Mouse (Mus musculus): ENCODE results near the gene Atxn7l1. TPM values are rescaled to one million over a fixed set of nuclear protein-coding genes. Genes with fewer than 3 reads are reported as not detected.

Atxn7l1 gene
- total RNA-seq, 2 experiments from 2014 or later, result 56.3 to 64.5 TPM

DNA sequence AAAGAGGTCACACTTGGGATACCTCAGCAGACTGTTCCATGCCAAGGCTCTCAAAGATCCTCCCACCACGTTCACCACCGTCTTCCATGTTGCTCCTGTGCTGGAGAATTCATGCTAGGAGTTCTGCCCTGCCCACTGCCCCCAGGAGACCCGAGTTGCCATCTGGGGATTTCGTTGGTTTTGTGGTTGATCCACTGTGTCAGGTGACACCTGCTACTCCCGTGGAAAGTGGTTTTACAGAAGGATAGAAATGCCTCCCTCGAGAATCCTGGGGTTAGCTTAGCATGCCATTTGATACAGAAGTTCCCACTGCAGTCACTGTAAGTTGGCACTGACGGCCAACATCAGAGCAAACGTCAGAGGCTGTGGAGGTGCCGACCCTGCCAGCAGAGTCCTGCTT lies 177.9 kb downstream of the Atxn7l1 start:
- DNase-seq, result no peak

DNA sequence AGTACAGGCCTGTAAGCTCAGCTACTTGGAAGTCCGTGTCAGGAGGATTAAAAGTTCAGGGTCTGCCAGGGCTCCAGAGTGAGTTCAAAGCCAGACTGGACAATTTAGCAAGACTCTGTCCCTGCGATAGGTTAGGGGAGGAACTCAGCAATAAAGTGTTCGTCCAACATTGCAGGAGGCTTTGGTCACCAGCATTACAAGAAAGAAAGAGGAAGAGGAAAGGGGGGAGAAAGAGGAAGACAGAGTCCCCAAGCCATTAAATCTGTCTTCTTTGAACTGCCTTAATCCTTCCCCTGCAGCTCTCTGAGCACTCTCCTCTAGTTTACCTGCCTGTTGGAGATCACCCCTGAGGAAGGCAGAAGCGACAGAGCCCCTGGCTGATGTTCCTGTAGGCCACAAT lies 184.6 kb downstream of the Atxn7l1 start:
- no peak for DNase-seq

- DNase-seq, result no peak
These were observed 185.3 kb downstream of the Atxn7l1 start for GRCm38 (mm10) chr12:33332796-33333195.

- peak; percentile 80 to 83 for DNase-seq
These were observed 186.4 kb downstream of the Atxn7l1 start for GRCm38 (mm10) chr12:33333914-33334313.

DNA sequence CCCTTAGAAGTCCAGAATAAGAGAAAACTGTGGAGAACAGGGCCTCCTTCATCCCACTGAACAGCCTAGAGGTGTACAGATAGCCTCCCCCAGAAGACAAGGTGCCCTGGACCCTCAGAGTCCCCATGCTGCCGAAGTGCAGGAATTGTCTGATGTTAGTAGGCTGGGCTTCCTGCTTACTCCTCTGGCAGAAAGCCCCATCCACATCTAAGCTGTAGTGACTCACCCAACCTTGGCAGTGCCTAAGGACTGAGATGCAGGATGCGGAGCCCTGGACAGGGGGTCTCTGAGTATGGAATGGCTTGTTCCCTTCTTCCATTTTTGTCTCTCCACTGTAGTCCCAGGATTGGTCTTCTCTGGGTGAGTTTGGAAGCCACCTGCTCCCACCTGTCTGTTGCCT lies 187.0 kb downstream of the Atxn7l1 start:
- no peak for DNase-seq

GRCm38 (mm10) chr12:33334951-33335350 lies 187.5 kb downstream of the Atxn7l1 start:
- no peak for DNase-seq

DNA sequence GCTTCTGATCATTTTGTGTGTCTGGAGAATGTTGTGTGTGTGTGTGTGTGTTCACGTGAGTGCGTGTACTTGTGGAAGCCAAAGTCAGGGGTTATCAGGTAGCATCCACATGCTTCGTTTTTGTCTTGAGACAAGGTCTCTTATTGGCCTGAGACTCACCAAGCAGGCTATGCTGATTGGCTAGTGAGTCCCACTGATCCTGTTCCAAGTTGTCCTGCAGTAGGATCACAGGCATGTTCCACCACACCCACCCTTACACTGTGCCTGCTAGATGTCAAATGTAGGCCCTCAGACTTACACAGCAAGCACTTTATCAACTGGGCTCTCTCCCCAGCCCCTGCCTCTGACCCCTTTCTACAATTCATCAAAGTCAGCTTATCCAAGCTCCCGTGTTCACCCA lies 187.9 kb downstream of the Atxn7l1 start:
- DNase-seq, result no peak

GRCm38 (mm10) chr12:33336561-33337125 lies 189.2 kb downstream of the Atxn7l1 start:
- DNase-seq, result no peak

DNA sequence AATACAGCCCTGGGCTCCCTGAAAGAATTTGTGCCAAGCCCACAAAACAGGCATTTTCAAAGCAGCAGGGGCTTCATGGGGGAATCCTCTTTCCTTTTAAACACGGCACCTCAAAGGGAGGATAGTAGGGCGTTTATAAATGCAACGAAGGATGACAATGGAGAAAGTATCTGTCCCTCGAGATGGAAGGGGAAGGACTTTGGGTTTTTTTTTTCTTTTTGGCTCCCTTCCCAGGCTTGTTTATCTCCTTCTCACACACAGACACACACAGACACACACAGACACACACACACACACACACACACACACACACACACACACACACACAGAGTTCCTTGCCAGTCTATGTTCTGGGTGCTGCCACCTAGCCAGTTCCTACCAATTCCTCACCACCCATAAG lies 189.8 kb downstream of the Atxn7l1 start:
- no peak for DNase-seq

- no peak for DNase-seq
These were observed 190.7 kb downstream of the Atxn7l1 start for GRCm38 (mm10) chr12:33338170-33338569.

DNA sequence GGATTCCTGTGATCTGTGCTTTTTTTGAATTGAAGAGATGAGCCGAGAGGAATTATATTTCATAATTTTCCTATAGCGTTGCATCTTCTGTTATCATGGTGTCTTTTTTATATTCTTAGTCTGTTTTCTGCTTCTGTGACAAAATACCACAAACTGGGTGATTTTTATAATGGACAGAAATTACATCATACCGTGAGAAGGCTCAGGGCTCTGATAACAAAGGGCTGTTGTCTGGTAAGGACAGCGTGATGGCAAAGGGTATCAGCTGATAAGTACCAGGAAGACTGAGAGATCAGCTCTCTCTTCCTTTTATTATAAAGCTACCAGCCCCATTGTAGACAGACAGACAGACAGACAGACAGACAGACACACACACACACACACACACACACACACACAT lies 192.3 kb downstream of the Atxn7l1 start:
- no peak for DNase-seq

DNA sequence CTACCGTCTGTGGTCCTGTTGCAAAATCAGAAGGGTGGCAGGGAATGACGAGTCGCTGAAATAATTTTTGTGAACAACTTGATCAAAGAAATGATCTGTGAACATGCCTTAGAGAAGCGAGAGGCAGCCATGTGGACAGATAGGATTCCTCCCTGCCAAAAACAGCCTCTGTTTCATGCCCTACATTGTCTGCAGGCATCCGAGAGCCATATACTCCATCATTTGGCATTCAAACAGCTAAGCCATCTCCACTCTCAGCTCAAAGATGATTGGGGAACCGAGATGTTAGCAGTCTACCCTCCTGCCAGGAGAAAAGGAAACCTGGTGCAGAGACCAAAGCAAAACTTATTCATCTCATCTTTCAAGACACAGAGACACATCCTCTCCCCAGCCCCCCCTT lies 193.2 kb downstream of the Atxn7l1 start:
- DNase-seq, result no peak

- peak; percentile 59 to 62 for DNase-seq
These were observed 193.9 kb downstream of the Atxn7l1 start for GRCm38 (mm10) chr12:33341351-33341892.

DNA sequence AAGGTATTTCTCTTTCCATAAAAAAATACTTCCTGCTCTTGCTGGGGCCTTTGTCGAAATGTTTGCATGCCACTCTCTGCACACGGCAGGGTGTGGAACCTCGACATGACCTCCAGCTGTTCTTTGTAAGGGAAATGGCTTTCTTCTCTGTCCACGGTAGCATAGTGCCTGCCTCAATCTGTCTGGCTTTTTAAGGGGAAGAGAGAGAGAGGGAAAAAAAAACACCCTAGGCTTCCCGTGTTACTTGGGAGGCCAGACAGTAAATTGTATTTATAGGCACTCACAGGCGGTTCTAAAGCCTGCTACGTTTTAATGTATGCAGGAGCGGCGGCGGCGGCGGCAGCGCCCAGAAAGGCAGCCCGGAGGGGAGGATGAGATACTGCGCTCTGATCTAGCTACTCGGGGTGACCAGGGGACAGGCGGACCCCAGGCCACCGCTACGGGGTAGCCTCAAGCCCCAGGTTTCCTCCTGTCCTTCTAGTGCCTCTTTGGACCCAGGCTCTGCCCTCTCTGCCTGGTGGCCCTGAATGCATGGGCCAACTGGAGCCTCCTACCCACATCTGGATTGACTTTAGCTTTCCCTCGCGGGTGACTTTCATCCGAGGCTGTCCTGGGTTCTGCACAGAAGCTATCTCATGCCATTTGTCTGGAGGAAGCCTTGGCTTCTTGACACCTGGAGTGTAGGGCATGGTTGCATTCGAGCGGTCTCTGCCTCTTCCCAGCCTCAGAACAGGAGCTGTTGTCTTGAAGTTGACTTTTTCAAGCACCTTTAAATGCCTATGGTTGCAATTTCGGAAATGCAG lies 197.7 kb downstream of the Atxn7l1 start:
- no peak for DNase-seq

- DNase-seq, result no peak
These were observed 198.4 kb downstream of the Atxn7l1 start for GRCm38 (mm10) chr12:33345773-33346435.

DNA sequence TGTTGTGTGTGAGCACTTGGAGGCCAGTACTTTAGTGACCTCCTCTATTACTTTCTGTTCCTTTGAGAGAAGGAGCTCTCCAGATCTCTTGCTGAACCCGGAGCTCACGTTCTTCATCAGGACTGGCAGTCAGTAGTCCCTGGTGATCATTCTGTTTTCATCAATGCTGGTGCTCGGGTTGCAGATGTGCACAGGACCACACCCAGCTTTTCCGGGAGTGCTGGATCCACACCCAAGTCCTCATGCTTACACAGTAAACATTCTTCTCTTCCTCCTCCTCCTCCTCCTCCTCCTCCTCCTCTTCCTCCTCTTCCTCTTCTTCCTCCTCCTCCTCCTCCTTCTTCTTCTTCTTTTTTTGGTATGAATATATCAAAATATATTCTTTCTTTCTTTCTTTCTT lies 205.2 kb downstream of the Atxn7l1 start:
- DNase-seq, result no peak

DNA sequence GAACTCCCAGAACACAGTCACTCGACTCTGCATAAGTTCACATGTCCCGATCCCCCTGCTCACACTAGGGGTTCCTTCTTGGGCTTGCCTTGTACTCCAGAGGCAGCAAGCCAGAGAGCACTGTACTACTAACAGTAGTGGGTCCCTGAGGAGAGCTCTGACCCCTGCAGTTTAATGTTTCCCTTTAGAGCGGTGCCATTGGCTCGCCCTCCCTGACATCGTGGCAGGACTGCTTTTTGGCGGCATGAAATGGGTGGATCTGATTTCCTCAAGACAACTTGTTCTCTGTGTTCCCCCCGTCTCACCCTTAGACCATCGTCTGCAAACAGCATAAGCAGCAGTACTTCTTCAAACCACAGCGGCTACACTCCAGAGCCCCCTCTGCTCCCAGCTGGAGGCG lies 210.9 kb downstream of the Atxn7l1 start:
- DNase-seq, result no peak

GRCm38 (mm10) chr12:33359209-33359608 lies 211.7 kb downstream of the Atxn7l1 start:
- DNase-seq, result no peak

- DNase-seq, result no peak
These were observed 212.5 kb downstream of the Atxn7l1 start for GRCm38 (mm10) chr12:33359878-33360482.

DNA sequence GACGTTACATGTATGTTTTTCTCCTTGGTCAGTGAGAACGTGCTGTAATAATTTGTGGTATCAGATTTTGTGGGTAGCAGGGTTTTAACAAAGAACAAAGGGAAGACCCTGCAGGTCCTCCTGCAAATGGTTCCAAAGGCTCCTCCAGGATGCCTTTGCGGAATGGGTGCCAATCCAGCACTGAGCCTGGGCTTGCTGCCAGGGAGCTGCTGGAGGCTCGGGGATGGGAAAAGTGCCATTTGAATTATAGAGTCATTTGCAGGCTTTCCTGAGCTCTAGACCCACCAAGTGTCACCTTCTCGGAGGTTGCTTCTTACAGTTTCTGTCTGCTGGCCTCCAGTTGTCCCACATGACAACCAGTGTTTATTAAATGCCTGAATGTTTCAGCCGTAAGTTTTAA lies 213.2 kb downstream of the Atxn7l1 start:
- peak; percentile 66 to 72 for DNase-seq

- no peak for DNase-seq
These were observed 217.0 kb downstream of the Atxn7l1 start for GRCm38 (mm10) chr12:33364511-33364910.

DNA sequence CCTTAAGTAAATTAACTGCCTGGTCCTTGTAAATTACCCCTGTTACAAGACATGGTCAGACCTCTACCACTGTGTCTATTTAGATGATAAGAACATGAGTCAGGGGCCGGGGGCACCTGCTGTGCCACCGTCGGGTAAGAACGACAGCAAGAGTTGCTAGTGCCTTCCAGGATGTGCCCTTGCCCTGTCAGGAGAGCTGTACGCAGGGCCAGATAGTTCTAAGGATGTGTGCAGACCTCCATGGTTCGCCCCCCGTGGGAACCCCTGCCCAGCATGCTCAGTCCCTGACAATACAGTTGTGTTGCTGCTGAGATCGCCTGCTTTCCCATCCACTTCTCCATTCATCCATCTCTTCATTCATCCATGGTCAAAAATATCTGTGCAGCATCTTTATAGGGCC lies 217.6 kb downstream of the Atxn7l1 start:
- no peak for DNase-seq

- DNase-seq, result no peak
These were observed 222.1 kb downstream of the Atxn7l1 start for GRCm38 (mm10) chr12:33369555-33369954.
